Mouse (Mus musculus) midbrain, embryonic 12.5 days (tissue): ENCODE results near the gene Chn1. TPM values are rescaled to one million over a fixed set of nuclear protein-coding genes. Genes with fewer than 3 reads are reported as not detected.

Experiments used
- ATAC-seq: fragments of 200-750 bp; cut with Nextera tagmentation; 2 replicates; pipeline ENCODE4 v1.8.0; 2017; ENCODE audit warnings: low read depth, moderate TSS enrichment, moderate library complexity; ENCODE audit not compliant: low FRiP score
- H3K27ac ChIP-seq: fragments of 300-500 bp; sonication (generic); replicated peaks from 2 replicates; pipeline ENCODE4 v1.5.1; 2016; ENCODE audit warnings: mild to moderate bottlenecking
- H3K27me3 ChIP-seq: fragments of 300-500 bp; sonication (generic); 2 replicates; pipeline ENCODE4 v1.6.1; 2016; ENCODE audit warnings: mild to moderate bottlenecking
- H3K36me3 ChIP-seq: fragments of 300-500 bp; sonication (generic); 2 replicates; pipeline ENCODE4 v1.6.1; 2016
- H3K4me1 ChIP-seq: fragments of 300-500 bp; sonication (generic); 2 replicates; pipeline ENCODE4 v1.6.1; 2016
- H3K4me2 ChIP-seq: fragments of 300-500 bp; sonication (generic); replicated peaks from 2 replicates; pipeline ENCODE4 v1.6.1; 2016; ENCODE audit warnings: mild to moderate bottlenecking, moderate library complexity
- H3K4me3 ChIP-seq: fragments of 300-500 bp; sonication (generic); 2 replicates; pipeline ENCODE4 v1.5.1; 2016; ENCODE audit warnings: mild to moderate bottlenecking
- H3K9ac ChIP-seq: fragments of 300-500 bp; sonication (generic); replicated peaks from 2 replicates; pipeline ENCODE4 v1.6.1; 2016; ENCODE audit warnings: mild to moderate bottlenecking, moderate library complexity
- H3K9me3 ChIP-seq: fragments of 300-500 bp; sonication (generic); 2 replicates; pipeline ENCODE4 v1.6.1; 2016; ENCODE audit warnings: mild to moderate bottlenecking
- WGBS: fragments of 180-500 bp; shearing (Covaris S2); methylation state at CpG from one replicate; pipeline ENCODE4 v1.1.7; 2016; 5-methylcytosine and 5-hydroxymethylcytosine counted together
- polyA plus RNA-seq: library from polyadenylated mRNA; unstranded; fragments of >200 nt; fragmentation: Nextera tagmentation; extraction: Ambion mirVana; gene quantifications from 2 replicates; pipeline ENCODE4 v1.2.1, GENCODE M21; 2016

Gene Chn1
- polyA plus RNA-seq, 1 experiment from 2014 or later, result 75.7 TPM

DNA sequence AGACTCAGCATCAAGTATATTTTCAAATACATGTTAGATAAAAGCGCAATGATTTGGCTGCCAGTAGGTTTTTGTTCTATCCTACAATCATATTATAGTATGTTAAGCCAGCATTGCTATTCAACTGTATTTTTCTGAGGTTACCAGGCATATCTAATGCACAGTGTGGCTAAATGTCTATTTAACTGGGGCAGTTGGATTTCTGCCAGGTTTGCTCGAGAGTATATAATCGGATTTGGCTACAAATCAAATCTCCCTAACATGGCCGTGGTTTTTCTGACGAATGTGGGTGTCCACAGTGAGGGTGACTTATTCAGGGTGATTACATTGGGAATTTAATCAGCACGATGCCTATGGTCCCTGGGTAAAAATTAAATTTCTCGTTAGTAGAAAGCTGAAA is 4.7 kb upstream of the Chn1 start:
- no peak for ATAC-seq
- H3K9ac ChIP-seq, result no peak overlapping the region
- peaks cover 25% of the 10 kb centered on the region; the same call in 1 of the 2 replicates for H3K4me1 ChIP-seq
- no peak overlapping the region for H3K4me3 ChIP-seq
- no peaks in the 10 kb centered on the region for H3K36me3 ChIP-seq
- peaks cover 4% of the 10 kb centered on the region; the same call in 1 of the 2 replicates for H3K9me3 ChIP-seq
- 55% methylated on average over 7 of the region's 7 CpGs for WGBS
- no peak overlapping the region for H3K4me2 ChIP-seq
- no peaks in the 10 kb centered on the region for H3K27me3 ChIP-seq
- H3K27ac ChIP-seq, result peak overlapping the region; percentile 25; the same call in 1 of the 2 replicates

DNA sequence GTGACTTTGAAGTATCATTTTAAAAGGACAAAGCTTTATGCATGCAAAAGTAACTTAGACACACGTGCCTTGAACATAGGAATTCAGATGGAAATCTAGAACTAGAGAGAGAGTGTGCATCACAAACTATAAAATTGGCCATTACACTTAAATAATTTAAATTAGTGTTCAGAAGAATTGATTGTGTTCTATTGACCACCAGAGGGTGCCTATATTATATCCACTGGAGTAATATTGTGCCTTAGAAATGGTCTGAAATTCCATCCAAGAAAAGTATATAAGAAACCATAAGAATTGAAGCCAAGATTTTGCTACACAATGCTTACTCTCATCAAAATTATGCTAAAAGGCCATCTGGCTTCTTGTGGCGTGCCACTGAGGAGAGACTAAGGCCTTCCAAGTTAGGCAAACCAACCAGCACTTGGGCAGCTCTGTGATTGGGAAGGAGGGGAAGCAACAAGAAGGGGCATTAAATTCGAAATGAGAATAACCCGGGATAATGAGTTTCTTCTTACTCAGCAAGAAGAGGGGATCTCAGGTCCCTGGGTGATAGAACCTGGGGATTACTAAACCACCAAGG is 4.0 kb upstream of the Chn1 start:
- Histone ChIP-seq H3K9ac (no peak overlapping the region), H3K9me3 (no peaks in the 10 kb centered on the region), H3K4me2 (no peak overlapping the region), H3K36me3 (no peaks in the 10 kb centered on the region), H3K27ac (no peak overlapping the region), H3K4me1 (peaks cover 25% of the 10 kb centered on the region; the same call in 1 of the 2 replicates), H3K27me3 (no peaks in the 10 kb centered on the region), H3K4me3 (no peak overlapping the region)
- WGBS, result 67% methylated on average over 4 of the region's 4 CpGs
- no peak for ATAC-seq

DNA sequence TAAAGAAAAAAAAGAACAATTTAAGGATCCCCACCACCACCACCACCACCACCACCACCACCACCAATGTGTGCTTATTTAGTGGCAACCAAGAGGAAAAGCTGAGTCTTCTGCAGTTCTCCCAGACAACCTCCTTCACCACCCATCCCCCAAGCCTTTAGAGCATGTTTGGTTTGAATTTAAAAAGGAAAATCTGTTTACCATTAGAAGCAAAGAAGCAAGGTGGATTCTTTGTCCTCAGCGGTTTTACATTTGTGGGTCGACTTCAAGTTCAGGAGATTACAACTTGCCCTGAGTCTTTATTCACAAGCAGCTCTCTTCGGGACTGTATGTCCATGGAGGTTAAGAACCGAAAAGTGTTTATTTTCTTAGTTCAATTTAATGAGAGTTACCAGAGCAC is 1.8 kb upstream of the Chn1 start:
- peaks cover 34% of the 10 kb centered on the region for H3K4me1 ChIP-seq
- no peak overlapping the region for H3K9ac ChIP-seq
- H3K27ac ChIP-seq, result no peak overlapping the region
- no peaks in the 10 kb centered on the region for H3K27me3 ChIP-seq
- H3K4me3 ChIP-seq, result no peak overlapping the region
- no peaks in the 10 kb centered on the region for H3K36me3 ChIP-seq
- no peaks in the 10 kb centered on the region for H3K9me3 ChIP-seq
- WGBS, result 31% methylated on average over 4 of the region's 4 CpGs
- no peak overlapping the region for H3K4me2 ChIP-seq
- no peak for ATAC-seq

DNA sequence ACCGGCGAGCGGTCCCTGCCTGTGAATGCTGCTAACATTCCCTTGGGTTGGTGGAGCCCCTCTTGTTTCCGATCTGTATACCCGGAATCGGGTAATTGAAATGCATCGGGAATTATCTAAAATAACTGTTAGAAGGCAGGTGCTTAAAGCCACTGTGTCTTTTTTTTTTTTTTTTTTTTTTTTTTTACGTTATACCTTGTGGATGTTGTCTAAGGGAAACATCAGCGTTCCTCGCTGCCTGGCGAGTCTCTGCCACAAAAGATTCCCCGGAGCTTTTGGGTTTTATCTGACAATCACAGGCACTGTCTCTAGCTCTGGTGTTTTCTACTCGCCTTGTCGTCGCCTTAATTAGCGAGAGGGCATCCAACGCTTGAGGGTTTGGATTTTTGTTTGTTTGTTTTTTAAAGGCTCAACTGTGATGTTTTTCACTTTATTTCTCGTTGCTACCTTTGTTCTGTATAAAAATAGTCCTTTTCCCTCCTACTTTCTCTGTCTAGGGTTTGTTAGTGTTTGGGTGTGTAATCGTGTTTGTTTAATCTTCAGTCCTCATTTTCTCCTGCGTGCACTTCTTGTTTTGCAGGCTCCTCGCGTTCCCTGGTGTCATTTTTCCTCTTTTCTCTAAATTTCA is 651 bp upstream of the Chn1 start:
- Histone ChIP-seq H3K4me1 (peaks cover 41% of the 10 kb centered on the region), H3K27me3 (no peaks in the 10 kb centered on the region), H3K9ac (peak overlapping the region; percentile 98), H3K27ac (peak overlapping the region; percentile 94), H3K4me3 (peak overlapping the region; percentile 95), H3K4me2 (peak overlapping the region; percentile 58), H3K36me3 (no peaks in the 10 kb centered on the region), H3K9me3 (no peaks in the 10 kb centered on the region)
- under 1% methylated on average over 22 of the region's 22 CpGs for WGBS
- peak; percentile 16; the same call in 1 of the 2 replicates for ATAC-seq

DNA sequence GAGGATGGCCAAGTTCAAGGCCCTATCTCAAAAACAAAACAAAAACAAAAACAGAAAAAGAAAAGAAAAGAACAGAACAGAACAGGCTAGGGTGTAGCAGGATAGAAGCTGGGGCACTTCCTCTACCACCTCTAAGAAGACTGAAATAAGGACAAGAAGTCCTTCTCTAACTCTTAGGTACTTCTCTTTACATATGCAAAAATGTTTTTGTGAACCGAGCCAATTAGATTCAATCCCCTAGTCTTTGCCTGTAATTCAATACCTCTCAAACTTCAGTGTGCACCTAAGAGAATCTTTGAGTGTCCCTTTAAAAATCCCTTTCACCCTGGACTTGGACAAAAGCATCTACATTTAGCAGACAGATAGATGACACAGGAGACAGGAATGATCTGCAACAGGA is 2.2 kb downstream of the Chn1 start:
- Histone ChIP-seq H3K9me3 (no peaks in the 10 kb centered on the region), H3K27me3 (no peaks in the 10 kb centered on the region), H3K4me2 (peak overlapping the region; percentile 60), H3K4me1 (peaks cover 32% of the 10 kb centered on the region), H3K4me3 (peak overlapping the region; percentile 95), H3K9ac (peak overlapping the region; percentile 46), H3K27ac (no peak overlapping the region), H3K36me3 (no peaks in the 10 kb centered on the region)
- WGBS, result 15% methylated on average over 1 of the region's 1 CpGs
- no peak for ATAC-seq

DNA sequence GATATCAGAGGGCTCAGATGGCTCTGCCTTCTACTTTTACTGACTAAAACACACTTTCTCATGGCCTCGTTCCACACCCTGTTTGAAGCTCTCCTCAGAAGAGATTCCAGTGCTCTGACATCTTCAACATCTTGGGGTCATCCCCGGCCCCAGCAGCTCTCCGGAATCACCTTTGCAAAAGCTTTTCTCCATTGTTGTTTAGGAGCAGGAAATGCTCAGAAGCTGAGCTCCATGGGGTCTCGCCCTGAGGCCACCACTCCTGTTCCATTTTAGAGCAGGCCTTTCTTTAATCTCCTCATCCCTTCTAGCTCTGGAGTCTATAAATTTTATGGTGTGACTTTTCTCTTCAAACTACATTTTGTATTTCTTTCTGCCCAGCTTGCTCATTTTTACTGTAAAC is 6.5 kb downstream of the Chn1 start:
- no peak overlapping the region for H3K9ac ChIP-seq
- no peak overlapping the region for H3K4me3 ChIP-seq
- H3K4me2 ChIP-seq, result no peak overlapping the region
- 69% methylated on average over 4 of the region's 4 CpGs for WGBS
- H3K9me3 ChIP-seq, result no peaks in the 10 kb centered on the region
- no peak overlapping the region for H3K27ac ChIP-seq
- peaks cover 31% of the 10 kb centered on the region for H3K4me1 ChIP-seq
- no peaks in the 10 kb centered on the region for H3K27me3 ChIP-seq
- ATAC-seq, result no peak
- no peaks in the 10 kb centered on the region for H3K36me3 ChIP-seq

DNA sequence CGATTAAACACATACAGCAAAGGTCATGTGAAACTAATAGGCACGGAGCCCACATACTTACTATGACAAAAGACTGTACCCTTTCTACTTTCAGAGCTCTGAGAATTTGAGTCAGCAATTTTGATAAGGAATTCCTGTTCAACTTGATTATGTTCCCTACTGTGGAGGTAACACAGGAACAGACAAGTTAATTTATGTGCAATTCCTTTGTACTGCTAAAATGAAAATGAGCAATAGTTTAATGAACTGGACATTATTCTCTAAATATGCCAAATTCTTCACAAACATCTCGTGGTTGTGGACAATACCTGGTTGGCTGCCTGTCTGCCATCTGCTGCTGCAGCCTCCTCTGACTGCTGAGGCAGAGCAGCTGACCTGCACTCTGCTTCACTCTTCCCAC is 11.6 kb downstream of the Chn1 start:
- Histone ChIP-seq H3K4me2 (no peak overlapping the region), H3K4me3 (no peak overlapping the region), H3K4me1 (peaks cover 14% of the 10 kb centered on the region; the same call in 1 of the 2 replicates), H3K36me3 (no peaks in the 10 kb centered on the region; the same call in 1 of the 2 replicates), H3K9me3 (no peaks in the 10 kb centered on the region), H3K27me3 (no peaks in the 10 kb centered on the region), H3K27ac (no peak overlapping the region), H3K9ac (no peak overlapping the region)
- 76% methylated on average over 3 of the region's 3 CpGs for WGBS
- ATAC-seq, result no peak

DNA sequence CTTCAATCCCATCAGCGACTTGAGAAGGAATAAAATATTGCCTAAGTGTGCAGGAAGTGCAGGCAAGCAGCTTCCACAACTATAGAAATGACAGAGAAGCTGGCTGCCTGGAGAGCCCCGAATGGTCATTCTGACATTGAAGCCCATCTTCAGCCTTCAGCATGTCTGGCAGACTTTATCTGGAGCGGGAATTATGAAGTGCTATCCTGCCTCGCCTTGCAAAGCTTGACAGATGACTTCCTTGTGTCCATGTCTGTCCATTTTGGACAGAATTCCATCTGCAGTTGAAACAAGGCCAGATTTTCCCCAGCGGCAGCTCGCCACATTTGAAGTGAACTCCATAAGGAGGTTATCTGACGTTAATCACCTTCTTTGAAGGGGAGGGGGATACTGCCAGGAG is 15.2 kb downstream of the Chn1 start:
- WGBS, result 94% methylated on average over 7 of the region's 7 CpGs
- no peak overlapping the region for H3K4me3 ChIP-seq
- no peak overlapping the region for H3K9ac ChIP-seq
- H3K9me3 ChIP-seq, result peaks cover 5% of the 10 kb centered on the region
- no peaks in the 10 kb centered on the region for H3K27me3 ChIP-seq
- H3K4me1 ChIP-seq, result peaks cover 14% of the 10 kb centered on the region; the same call in 1 of the 2 replicates
- H3K36me3 ChIP-seq, result peaks cover 5% of the 10 kb centered on the region
- H3K27ac ChIP-seq, result no peak overlapping the region
- no peak overlapping the region for H3K4me2 ChIP-seq
- ATAC-seq, result no peak

DNA sequence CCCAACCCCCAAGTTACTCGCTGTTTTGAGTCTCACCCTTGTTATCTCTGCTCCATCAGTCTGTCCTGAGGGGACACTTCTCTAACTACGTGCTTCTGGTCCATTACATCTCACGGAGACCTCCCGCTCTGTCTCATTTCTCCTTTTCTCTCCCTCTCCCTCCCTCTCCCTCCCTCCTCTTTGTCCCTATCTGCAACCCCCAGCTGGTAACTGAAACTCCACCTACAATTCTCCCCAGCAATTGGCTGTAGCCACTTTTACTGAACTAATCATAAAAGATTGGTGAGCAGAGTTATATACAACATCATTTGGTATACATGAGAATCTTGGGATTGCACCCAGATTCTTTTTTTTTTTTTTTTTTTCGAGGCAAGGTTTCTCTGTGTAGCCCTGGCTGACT is 16.1 kb downstream of the Chn1 start:
- 86% methylated on average over 5 of the region's 5 CpGs for WGBS
- H3K27me3 ChIP-seq, result no peaks in the 10 kb centered on the region
- ATAC-seq, result no peak
- no peak overlapping the region for H3K4me3 ChIP-seq
- no peak overlapping the region for H3K27ac ChIP-seq
- peaks cover 6% of the 10 kb centered on the region for H3K9me3 ChIP-seq
- H3K4me1 ChIP-seq, result peaks cover 10% of the 10 kb centered on the region; the same call in 1 of the 2 replicates
- peaks cover 7% of the 10 kb centered on the region for H3K36me3 ChIP-seq
- H3K9ac ChIP-seq, result no peak overlapping the region
- H3K4me2 ChIP-seq, result no peak overlapping the region

DNA sequence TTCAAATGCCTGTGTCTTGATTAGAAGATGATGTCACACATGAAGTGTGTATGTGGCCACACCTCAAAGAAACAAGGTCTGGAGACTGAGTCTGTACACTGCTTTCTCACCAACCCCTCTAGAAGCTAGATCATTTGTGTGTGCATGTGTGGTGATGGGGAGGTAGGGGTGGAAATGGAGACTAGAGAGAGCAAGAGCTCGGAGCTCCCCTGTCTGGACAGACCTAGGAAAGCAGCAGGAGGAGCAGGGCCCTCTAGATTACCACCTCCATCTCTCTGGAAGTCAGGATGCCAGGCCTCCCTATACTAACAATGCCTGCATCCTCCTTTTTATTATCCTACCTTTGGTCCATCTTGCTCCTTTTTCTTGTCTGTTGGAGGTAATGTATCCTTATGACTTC is 27.8 kb downstream of the Chn1 start:
- ATAC-seq, result no peak
- H3K4me3 ChIP-seq, result no peak overlapping the region
- no peak overlapping the region for H3K27ac ChIP-seq
- H3K4me1 ChIP-seq, result no peaks in the 10 kb centered on the region
- H3K27me3 ChIP-seq, result no peaks in the 10 kb centered on the region
- H3K4me2 ChIP-seq, result no peak overlapping the region
- no peaks in the 10 kb centered on the region for H3K9me3 ChIP-seq
- 100% methylated on average over 1 of the region's 1 CpGs for WGBS
- no peak overlapping the region for H3K9ac ChIP-seq
- no peaks in the 10 kb centered on the region for H3K36me3 ChIP-seq

DNA sequence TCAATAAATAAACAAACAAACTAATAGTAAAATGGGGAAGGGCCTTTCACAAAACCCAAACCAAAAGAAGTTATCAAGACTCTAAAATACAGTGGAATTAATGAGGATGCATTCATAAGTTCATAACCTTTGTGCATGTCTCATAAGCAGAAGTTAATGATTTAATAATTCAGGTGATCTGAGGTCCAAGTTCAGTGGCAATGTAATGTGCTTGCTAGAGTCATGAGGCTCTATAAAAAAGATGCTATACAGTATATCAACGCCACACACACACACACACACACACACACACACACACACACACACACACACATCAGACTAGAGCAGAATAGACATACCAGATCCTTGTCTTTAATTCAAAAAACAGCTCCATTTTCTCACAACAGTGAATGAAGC is 28.8 kb downstream of the Chn1 start:
- no peaks in the 10 kb centered on the region for H3K36me3 ChIP-seq
- no peak overlapping the region for H3K4me3 ChIP-seq
- 79% methylated on average over 1 of the region's 1 CpGs for WGBS
- H3K9me3 ChIP-seq, result no peaks in the 10 kb centered on the region
- H3K4me2 ChIP-seq, result no peak overlapping the region
- H3K9ac ChIP-seq, result no peak overlapping the region
- no peak for ATAC-seq
- H3K4me1 ChIP-seq, result no peaks in the 10 kb centered on the region
- H3K27me3 ChIP-seq, result no peaks in the 10 kb centered on the region
- H3K27ac ChIP-seq, result no peak overlapping the region

DNA sequence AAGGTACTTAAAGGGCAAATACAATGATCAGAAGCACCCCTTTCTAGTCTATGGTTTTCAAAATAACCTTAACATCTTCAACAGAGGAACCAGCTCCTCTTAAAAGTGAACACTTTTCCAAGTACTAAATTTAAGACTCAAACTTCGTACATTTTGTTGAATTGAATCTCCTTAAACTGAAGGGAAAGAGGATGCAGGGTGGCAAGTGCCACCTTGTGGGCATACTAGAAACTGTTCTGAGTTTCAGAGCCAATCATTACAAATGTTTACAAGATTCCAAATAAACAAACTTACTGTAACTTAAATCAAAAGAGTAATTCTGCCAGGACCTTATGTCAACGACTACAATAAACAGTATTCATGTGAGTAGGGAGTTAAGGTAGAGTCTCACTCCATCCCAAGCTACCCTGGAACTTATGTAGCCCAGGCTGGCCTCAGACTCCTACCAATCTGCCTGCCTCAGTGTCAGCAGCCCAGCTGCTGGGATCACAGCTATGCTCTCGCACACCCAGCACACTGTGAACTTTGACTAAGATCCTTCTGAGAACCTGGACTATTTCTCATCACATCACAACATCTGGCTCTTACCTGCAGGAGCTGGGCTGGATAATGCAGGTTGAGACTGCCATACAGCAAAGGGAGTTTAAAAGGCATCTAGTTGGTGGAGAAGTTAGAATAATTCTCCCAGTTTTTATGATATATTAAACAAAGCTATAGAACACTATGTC is 29.3 kb downstream of the Chn1 start:
- no peak overlapping the region for H3K9ac ChIP-seq
- H3K9me3 ChIP-seq, result no peaks in the 10 kb centered on the region
- no peak overlapping the region for H3K27ac ChIP-seq
- WGBS, result 78% methylated on average over 3 of the region's 3 CpGs
- H3K4me2 ChIP-seq, result no peak overlapping the region
- H3K27me3 ChIP-seq, result no peaks in the 10 kb centered on the region
- ATAC-seq, result no peak
- H3K36me3 ChIP-seq, result no peaks in the 10 kb centered on the region
- H3K4me3 ChIP-seq, result no peak overlapping the region
- no peaks in the 10 kb centered on the region for H3K4me1 ChIP-seq
